Mouse (Mus musculus) thymus, adult 2 months (tissue): ENCODE results near the gene Defb42. TPM values are rescaled to one million over a fixed set of nuclear protein-coding genes. Genes with fewer than 3 reads are reported as not detected.

Source experiments
- DNase-seq: peaks from one replicate; pipeline ENCODE4 v3.0.0; 2021
- H3K27ac ChIP-seq: fragments of 200-500 bp; 2 replicates; pipeline ENCODE4 v1.5.1; 2012; ENCODE audit warnings: low read length, control low read depth; ENCODE audit not compliant: control insufficient read depth, insufficient read depth
- H3K27me3 ChIP-seq: fragments of 200-500 bp; 2 replicates; pipeline ENCODE4 v1.6.1; 2012; ENCODE audit warnings: mild to moderate bottlenecking, low read length, moderate library complexity, mixed read lengths; ENCODE audit not compliant: control insufficient read depth, insufficient read depth
- H3K36me3 ChIP-seq: fragments of 200-500 bp; 2 replicates; pipeline ENCODE4 v1.6.1; 2012; ENCODE audit warnings: mild to moderate bottlenecking, low read length, moderate library complexity; ENCODE audit not compliant: control insufficient read depth, insufficient read depth
- H3K4me1 ChIP-seq: fragments of 200-500 bp; replicated peaks from 2 replicates; pipeline ENCODE4 v1.6.1; 2012; ENCODE audit warnings: low read length; ENCODE audit not compliant: control insufficient read depth, insufficient read depth
- H3K4me3 ChIP-seq: fragments of 200-500 bp; 2 replicates; pipeline ENCODE4 v1.5.1; 2012; ENCODE audit warnings: mild to moderate bottlenecking, low read length, control low read depth, moderate library complexity; ENCODE audit not compliant: control insufficient read depth, insufficient read depth
- CTCF ChIP-seq: fragments of 200-500 bp; IDR thresholded peaks from 2 replicates; pipeline ENCODE4 v1.5.1; 2012; ENCODE audit warnings: mild to moderate bottlenecking, control low read depth, low read length, moderate library complexity, borderline replicate concordance; ENCODE audit not compliant: control insufficient read depth, poor library complexity, insufficient read depth; ENCODE audit errors: extremely low read depth
- POLR2A ChIP-seq: fragments of 200-500 bp; IDR thresholded peaks from 2 replicates; pipeline ENCODE4 v1.6.1; 2012; ENCODE audit warnings: mild to moderate bottlenecking, low read length, control low read depth, moderate library complexity; ENCODE audit not compliant: control insufficient read depth, poor library complexity, insufficient read depth; ENCODE audit errors: extremely low read depth
- WGBS: fragments of 180-500 bp; shearing (Covaris S2); methylation state at CpG from one replicate; pipeline ENCODE4 v1.1.7; 2018; 5-methylcytosine and 5-hydroxymethylcytosine counted together
- polyA plus RNA-seq: library from polyadenylated mRNA; depleted of rRNA; stranded (reverse); fragments of >200 nt; gene quantifications from 2 replicates; pipeline ENCODE4 v1.2.3, GENCODE M21; 2012; rRNA removed

Gene Defb42
- 1.6 and 1.8 TPM in 2 replicates for polyA plus RNA-seq

DNA sequence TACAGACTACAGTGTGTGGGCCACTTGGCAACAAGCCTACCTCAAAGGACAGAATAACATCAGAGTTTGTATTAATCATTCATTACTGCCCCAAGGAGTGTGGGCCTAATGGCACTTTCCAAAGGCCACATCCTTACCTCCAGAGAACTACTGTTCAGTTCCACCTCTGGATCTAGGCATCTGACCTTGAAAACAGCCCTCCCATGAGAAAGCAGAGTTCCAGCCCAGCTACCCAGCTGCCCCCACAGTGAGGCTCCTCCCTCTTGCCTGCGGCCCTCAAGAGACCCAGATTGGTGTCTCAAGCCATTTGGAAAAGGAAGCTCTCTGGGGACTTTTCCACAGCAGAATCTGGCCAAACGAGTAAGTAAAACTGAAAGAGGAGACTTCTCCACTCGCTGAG, at the start of gene Defb42:
Defb42 (plus strand) TSS at position 301 of the 400 bp plus-strand sequence.
- TF ChIP-seq POLR2A (no peak), CTCF (no peak)
- DNase-seq, result no peak
- Histone ChIP-seq H3K4me3 (no peak within 1 kb of the TSS), H3K27ac (no peak within 1 kb of the TSS), H3K36me3 (no peaks in the 10 kb centered on the region), H3K27me3 (no peaks in the 10 kb centered on the region), H3K4me1 (0 out of 2 replicates have a peak, but pooled peaks cover 2% of the 10 kb centered on the region)
- 80% methylated on average over 3 of the region's 3 CpGs for WGBS

GRCm38 (mm10) chr14:62997777-62998176, 49.0 kb upstream of the Defb42 start, which contains the start of gene Defb47:
Gene Defb47 (plus strand): TSS chr14:62998077.
- TF ChIP-seq CTCF (no peak), POLR2A (no peak)
- WGBS, result 82% methylated on average over 8 of the region's 8 CpGs
- H3K27me3 ChIP-seq, result no peaks in the 10 kb centered on the region
- no peaks in the 10 kb centered on the region for H3K36me3 ChIP-seq
- 0 out of 2 replicates have a peak, but pooled peaks cover 1% of the 10 kb centered on the region for H3K4me1 ChIP-seq
- no peak within 1 kb of the TSS for H3K27ac ChIP-seq
- no peak for DNase-seq
- H3K4me3 ChIP-seq, result no peak within 1 kb of the TSS

GRCm38 (mm10) chr14:62998977-62999376, 47.8 kb upstream of the Defb42 start:
- Histone ChIP-seq H3K27me3 (no peaks in the 10 kb centered on the region), H3K27ac (no peak overlapping the region), H3K4me3 (no peak overlapping the region), H3K36me3 (no peaks in the 10 kb centered on the region), H3K4me1 (no peaks in the 10 kb centered on the region)
- WGBS, result 12% methylated on average over 4 of the region's 4 CpGs
- TF ChIP-seq CTCF, result no peak
- TF ChIP-seq POLR2A, result no peak
- no peak for DNase-seq

- Histone ChIP-seq H3K4me1 (no peaks in the 10 kb centered on the region), H3K27ac (no peak overlapping the region), H3K27me3 (no peaks in the 10 kb centered on the region), H3K4me3 (no peak overlapping the region), H3K36me3 (no peaks in the 10 kb centered on the region)
- no peak for DNase-seq
- no peak for TF ChIP-seq POLR2A
- TF ChIP-seq CTCF, result no peak
- WGBS, result 38% methylated on average over 2 of the region's 2 CpGs
Measured at GRCm38 (mm10) chr14:63002588-63002987, 44.2 kb upstream of the Defb42 start.

DNA sequence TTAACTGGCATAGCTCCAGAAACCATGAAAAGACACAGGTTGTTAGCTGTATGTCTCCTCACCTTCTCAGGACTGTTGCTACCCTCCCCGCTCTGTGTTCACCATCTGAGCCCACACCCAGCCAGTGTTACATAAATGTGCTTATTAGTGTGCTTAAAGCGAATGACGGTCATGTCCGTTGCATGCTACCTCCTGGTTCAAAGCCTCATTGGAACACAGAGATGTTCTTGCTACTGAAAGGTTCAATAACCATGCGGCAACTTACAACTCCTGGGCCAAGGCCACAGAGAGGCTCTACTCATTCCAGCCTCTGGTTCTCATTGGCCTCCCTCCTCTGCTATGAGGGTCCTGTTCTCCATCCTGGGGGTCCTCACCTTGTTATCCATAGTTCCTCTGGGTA, 35.3 kb upstream of the Defb42 start, which contains the start of gene Defb43:
Defb43 (plus strand) TSS at position 301 of the 400 bp plus-strand sequence.
- TF ChIP-seq CTCF (no peak), POLR2A (no peak)
- no peak for DNase-seq
- Histone ChIP-seq H3K27me3 (no peaks in the 10 kb centered on the region), H3K36me3 (no peaks in the 10 kb centered on the region), H3K4me1 (no peaks in the 10 kb centered on the region), H3K4me3 (no peak within 1 kb of the TSS), H3K27ac (no peak within 1 kb of the TSS)
- 94% methylated on average over 5 of the region's 5 CpGs for WGBS

- Histone ChIP-seq H3K27me3 (no peaks in the 10 kb centered on the region), H3K4me1 (no peaks in the 10 kb centered on the region), H3K36me3 (no peaks in the 10 kb centered on the region), H3K4me3 (no peak overlapping the region), H3K27ac (no peak overlapping the region)
- DNase-seq, result no peak
- TF ChIP-seq CTCF, result no peak
- TF ChIP-seq POLR2A, result no peak
- 76% methylated on average over 4 of the region's 4 CpGs for WGBS
Measured at GRCm38 (mm10) chr14:63013082-63013481, 33.7 kb upstream of the Defb42 start.

- Histone ChIP-seq H3K4me1 (no peaks in the 10 kb centered on the region), H3K36me3 (no peaks in the 10 kb centered on the region), H3K27me3 (no peaks in the 10 kb centered on the region), H3K27ac (no peak overlapping the region), H3K4me3 (no peak overlapping the region)
- WGBS, result 91% methylated on average over 4 of the region's 4 CpGs
- DNase-seq, result no peak
- TF ChIP-seq CTCF (no peak), POLR2A (no peak)
Measured at GRCm38 (mm10) chr14:63014667-63015066, 32.1 kb upstream of the Defb42 start.
